Mouse (Mus musculus) small intestine, adult 2 months (tissue): ENCODE results near the gene Hspa8.

Experiments
- CTCF ChIP-seq: fragments of 200-500 bp; IDR thresholded peaks from 2 replicates; pipeline ENCODE4 v1.5.1; 2012; ENCODE audit warnings: low read depth, mild to moderate bottlenecking, control low read depth, inconsistent platforms, low read length, moderate library complexity, mixed read lengths; ENCODE audit not compliant: insufficient replicate concordance, insufficient read length; ENCODE audit errors: extremely low read depth
- POLR2A ChIP-seq: fragments of 200-500 bp; IDR thresholded peaks from 2 replicates; pipeline ENCODE4 v1.6.1; 2012; ENCODE audit warnings: low read depth, mild to moderate bottlenecking, control low read depth, inconsistent platforms, low read length, moderate library complexity

DNA sequence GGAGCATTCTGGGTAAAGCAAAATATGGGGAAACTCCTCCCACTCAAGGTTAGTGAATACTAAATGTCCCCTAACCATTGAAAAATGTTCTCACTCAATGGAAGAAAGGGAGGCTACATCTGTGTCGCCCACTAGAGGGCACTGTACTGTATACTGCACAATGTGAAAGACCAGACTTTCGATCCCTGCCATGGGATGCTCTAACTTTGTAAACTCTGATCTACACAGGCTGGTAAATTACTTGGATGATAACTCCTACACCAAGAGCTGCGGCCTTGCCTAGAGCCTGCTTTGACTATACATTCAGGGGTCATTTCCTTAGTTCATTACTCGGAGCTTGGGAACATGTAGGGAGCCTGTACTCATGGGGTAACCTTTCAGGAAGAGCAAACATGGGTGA lies 44.4 kb upstream of the Hspa8 start:
- no peak for TF ChIP-seq CTCF
- no peak for TF ChIP-seq POLR2A
